Mouse (Mus musculus) lung, embryonic 15.5 days (tissue): Measurements from ENCODE around the gene Ppp1r13l. TPM values are rescaled to one million over a fixed set of nuclear protein-coding genes. Genes with fewer than 3 reads are reported as not detected.

Experiments
- ATAC-seq: fragments of 200-750 bp; cut with Nextera tagmentation; 2 replicates; pipeline ENCODE4 v1.8.0; 2017; ENCODE audit warnings: moderate number of reproducible peaks, borderline replicate concordance; ENCODE audit not compliant: low FRiP score, low TSS enrichment; ENCODE audit errors: extremely low read depth
- H3K27ac ChIP-seq: fragments of 300-500 bp; sonication (generic); 2 replicates; pipeline ENCODE4 v1.5.1; 2015; ENCODE audit warnings: moderate library complexity, mild to moderate bottlenecking, inconsistent platforms
- H3K27me3 ChIP-seq: fragments of 300-500 bp; sonication (generic); 2 replicates; pipeline ENCODE4 v1.6.1; 2015; ENCODE audit warnings: inconsistent platforms
- H3K36me3 ChIP-seq: fragments of 300-500 bp; sonication (generic); 2 replicates; pipeline ENCODE4 v1.6.1; 2015; ENCODE audit warnings: inconsistent platforms
- H3K4me1 ChIP-seq: fragments of 300-500 bp; sonication (generic); 2 replicates; pipeline ENCODE4 v1.6.1; 2015; ENCODE audit warnings: inconsistent platforms
- H3K4me2 ChIP-seq: fragments of 300-500 bp; sonication (generic); 2 replicates; pipeline ENCODE4 v1.6.1; 2015; ENCODE audit warnings: inconsistent platforms, mild to moderate bottlenecking, moderate library complexity
- H3K4me3 ChIP-seq: fragments of 300-500 bp; sonication (generic); 2 replicates; pipeline ENCODE4 v1.5.1; 2015; ENCODE audit warnings: mild to moderate bottlenecking, inconsistent platforms
- H3K9ac ChIP-seq: fragments of 300-500 bp; sonication (generic); 2 replicates; pipeline ENCODE4 v1.6.1; 2015; ENCODE audit warnings: inconsistent platforms
- H3K9me3 ChIP-seq: fragments of 300-500 bp; sonication (generic); 2 replicates; pipeline ENCODE4 v1.6.1; 2016; ENCODE audit warnings: inconsistent platforms
- WGBS: fragments of 180-500 bp; shearing (Covaris S2); methylation state at CpG from one replicate; pipeline ENCODE4 v1.1.7; 2015; 5-methylcytosine and 5-hydroxymethylcytosine counted together
- microRNA counts: library from miRNA; unstranded; fragments of <30 nt; microRNA quantifications from one replicate; lab custom pipeline; 2016
- microRNA-seq: library from miRNA; unstranded; fragments of <30 nt; microRNA quantifications from one replicate; pipeline ENCODE4, GENCODE M21; 2016
- polyA plus RNA-seq: library from polyadenylated mRNA; unstranded; fragments of >200 nt; fragmentation: Nextera tagmentation; extraction: Ambion mirVana; gene quantifications from 2 replicates; pipeline ENCODE4 v1.2.1, GENCODE M21; 2015

The Ppp1r13l gene
- polyA plus RNA-seq, 1 experiment from 2014 or later: 6.8 TPM

DNA sequence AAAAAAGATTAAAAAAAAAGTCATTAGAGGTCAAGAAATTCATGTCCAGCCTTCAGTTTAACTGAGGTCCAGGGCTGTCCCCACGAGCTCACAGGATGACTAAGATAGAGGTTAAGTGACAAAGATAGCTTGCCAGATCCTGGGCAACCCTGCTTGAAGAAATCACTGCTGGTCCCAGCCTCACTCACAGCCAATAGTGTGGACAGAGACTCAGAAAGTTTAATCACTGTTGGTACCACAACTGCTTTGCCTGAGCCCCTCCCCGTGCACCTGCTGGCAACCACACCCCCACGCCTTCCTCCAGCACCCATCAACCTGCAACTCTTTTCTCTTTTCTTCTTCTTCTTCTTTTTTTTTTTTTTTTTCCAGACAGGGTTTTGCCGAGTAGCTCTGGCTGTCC lies 64.5 kb downstream of the Ppp1r13l start:
- Histone ChIP-seq H3K9ac (no peak overlapping the region), H3K27ac (no peak overlapping the region), H3K4me3 (no peak overlapping the region), H3K4me2 (no peak overlapping the region), H3K9me3 (no peaks in the 10 kb centered on the region), H3K36me3 (peaks cover 40% of the 10 kb centered on the region), H3K27me3 (peaks cover 24% of the 10 kb centered on the region), H3K4me1 (peaks cover 15% of the 10 kb centered on the region)
- no peak for ATAC-seq
- 63% methylated on average over 4 of the region's 4 CpGs for WGBS

DNA sequence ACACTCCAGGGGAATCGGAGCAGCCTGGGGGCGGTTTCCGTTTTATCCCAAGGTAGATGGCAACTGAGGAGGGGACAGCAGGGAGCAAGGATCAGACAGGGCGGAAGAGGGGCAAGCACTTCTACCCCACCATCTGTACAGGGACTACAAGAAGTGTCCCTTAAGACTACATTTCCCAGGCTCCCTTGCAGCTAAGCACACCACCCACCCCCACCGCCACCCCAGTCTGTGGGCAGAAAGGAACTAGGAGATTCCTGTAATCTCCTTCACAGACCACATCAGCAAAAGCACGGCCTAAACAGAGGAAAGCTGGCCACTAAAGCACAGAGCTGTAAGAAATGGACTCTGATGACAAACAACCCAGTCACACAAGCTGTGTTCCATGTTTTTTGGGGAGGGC lies 66.8 kb downstream of the Ppp1r13l start:
- peaks cover 62% of the 10 kb centered on the region for H3K36me3 ChIP-seq
- H3K27me3 ChIP-seq: peaks cover 3% of the 10 kb centered on the region; the same call in 1 of the 2 replicates
- H3K27ac ChIP-seq: no peak overlapping the region
- H3K9ac ChIP-seq: no peak overlapping the region
- WGBS: 74% methylated on average over 6 of the region's 6 CpGs
- no peak overlapping the region for H3K4me3 ChIP-seq
- peaks cover 3% of the 10 kb centered on the region; the same call in 1 of the 2 replicates for H3K4me1 ChIP-seq
- ATAC-seq: no peak
- H3K9me3 ChIP-seq: no peaks in the 10 kb centered on the region
- no peak overlapping the region for H3K4me2 ChIP-seq

DNA sequence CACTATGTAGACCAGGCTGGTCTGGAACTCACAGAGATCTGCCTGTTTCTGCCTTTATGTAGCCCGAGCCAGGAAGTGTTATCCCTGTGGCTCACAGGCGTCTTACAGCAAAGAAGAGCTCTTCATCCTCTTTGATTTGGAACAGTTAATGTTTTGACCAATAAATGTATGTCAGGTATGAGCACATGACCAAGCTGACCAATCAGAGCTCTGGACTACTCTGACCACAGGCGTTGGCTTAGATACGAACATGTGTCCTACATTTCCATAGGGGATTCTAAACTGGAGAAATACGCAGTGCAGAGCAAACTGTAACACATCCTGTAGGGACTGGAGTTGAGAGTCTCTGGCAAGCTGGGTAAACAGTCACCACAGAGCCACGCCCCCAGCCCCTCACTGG lies 67.3 kb downstream of the Ppp1r13l start:
- no peak for ATAC-seq
- Histone ChIP-seq H3K9ac (no peak overlapping the region), H3K36me3 (peaks cover 67% of the 10 kb centered on the region), H3K27me3 (no peaks in the 10 kb centered on the region), H3K9me3 (no peaks in the 10 kb centered on the region), H3K4me1 (no peaks in the 10 kb centered on the region), H3K4me3 (no peak overlapping the region), H3K27ac (no peak overlapping the region), H3K4me2 (no peak overlapping the region)
- 91% methylated on average over 6 of the region's 6 CpGs for WGBS

MicroRNA genes within 50 kb of the gene (microRNA counts, 519-probe panel; counts per million panel counts)
- 19.7 counts per million for microRNA mmu-miR-343 (lab: Ali Mortazavi, UCI)

Small RNA genes within 50 kb of the gene (microRNA-seq; reads per million reads assigned to microRNA genes)
- gene Mir343: not detected

Other genes with a start within 250 kb of the Ppp1r13l start
- gene Gm4969, start 241.4 kb upstream of the Ppp1r13l start, polyA plus RNA-seq: 1.8 and 1.9 TPM in 2 replicates
- 13.6 and 13.8 TPM in 2 replicates for gene Fbxo46, start 239.9 kb upstream of the Ppp1r13l start, polyA plus RNA-seq
- gene Qpctl, start 210.5 kb upstream of the Ppp1r13l start, polyA plus RNA-seq: 15.2 and 15.3 TPM in 2 replicates
- 140 and 154 TPM in 2 replicates for gene Snrpd2, start 210.0 kb upstream of the Ppp1r13l start, polyA plus RNA-seq
- gene Gipr, start 193.6 kb upstream of the Ppp1r13l start, polyA plus RNA-seq: 3.2 and 5.1 TPM in 2 replicates
- 10.7 and 12.2 TPM in 2 replicates for gene Eml2, start 183.3 kb upstream of the Ppp1r13l start, polyA plus RNA-seq
- gene Gpr4, start 147.2 kb upstream of the Ppp1r13l start, polyA plus RNA-seq: 2.2 TPM in 2 replicates
- 33.2 and 34.6 TPM in 2 replicates for gene Opa3, start 131.4 kb upstream of the Ppp1r13l start, polyA plus RNA-seq
- gene Vasp, start 87.9 kb upstream of the Ppp1r13l start, polyA plus RNA-seq: 115 TPM in 2 replicates
- not detected in 2 replicates for gene Ppm1n, start 79.7 kb upstream of the Ppp1r13l start, polyA plus RNA-seq
- gene Rtn2, start 77.1 kb upstream of the Ppp1r13l start, polyA plus RNA-seq: 10.6 and 11.4 TPM in 2 replicates
- gene Fosb, start 49.7 kb upstream of the Ppp1r13l start, polyA plus RNA-seq: 0.24 and 0.26 TPM in 2 replicates
- 86.4 and 88.6 TPM in 2 replicates for gene Ercc1, start 15.0 kb upstream of the Ppp1r13l start, polyA plus RNA-seq
- gene Cd3eap, start 266 bp upstream of the Ppp1r13l start, polyA plus RNA-seq: 20.1 and 21.7 TPM in 2 replicates
- gene Ercc2, start 22.3 kb downstream of the Ppp1r13l start, polyA plus RNA-seq: 14.4 and 15.7 TPM in 2 replicates
- gene Klc3, start 44.4 kb downstream of the Ppp1r13l start, polyA plus RNA-seq: 13.3 and 18.4 TPM in 2 replicates
- 52.5 and 53.0 TPM in 2 replicates for gene Ckm, start 45.0 kb downstream of the Ppp1r13l start, polyA plus RNA-seq
- gene Mark4, start 99.1 kb downstream of the Ppp1r13l start, polyA plus RNA-seq: 7.9 TPM in 2 replicates
- 1.4 and 1.7 TPM in 2 replicates for gene Exoc3l2, start 103.6 kb downstream of the Ppp1r13l start, polyA plus RNA-seq
- 2.0 TPM in 2 replicates for gene Bloc1s3, start 148.6 kb downstream of the Ppp1r13l start, polyA plus RNA-seq
- gene Trappc6a, start 148.6 kb downstream of the Ppp1r13l start, polyA plus RNA-seq: 97.8 and 103 TPM in 2 replicates
- gene Nkpd1, start 158.1 kb downstream of the Ppp1r13l start, polyA plus RNA-seq: 0.20 TPM in 1 of 2 replicates, not detected in the other
- 23.8 and 24.8 TPM in 2 replicates for gene Ppp1r37, start 203.3 kb downstream of the Ppp1r13l start, polyA plus RNA-seq
- 0.50 and 0.54 TPM in 2 replicates for gene Zfp296, start 217.5 kb downstream of the Ppp1r13l start, polyA plus RNA-seq
- 164 and 183 TPM in 2 replicates for gene Gemin7, start 217.8 kb downstream of the Ppp1r13l start, polyA plus RNA-seq
- 46.4 and 51.4 TPM in 2 replicates for gene Clasrp, start 244.7 kb downstream of the Ppp1r13l start, polyA plus RNA-seq